Mouse (Mus musculus): ENCODE measurements around the gene Olfr843.

The Olfr843 gene

DNA sequence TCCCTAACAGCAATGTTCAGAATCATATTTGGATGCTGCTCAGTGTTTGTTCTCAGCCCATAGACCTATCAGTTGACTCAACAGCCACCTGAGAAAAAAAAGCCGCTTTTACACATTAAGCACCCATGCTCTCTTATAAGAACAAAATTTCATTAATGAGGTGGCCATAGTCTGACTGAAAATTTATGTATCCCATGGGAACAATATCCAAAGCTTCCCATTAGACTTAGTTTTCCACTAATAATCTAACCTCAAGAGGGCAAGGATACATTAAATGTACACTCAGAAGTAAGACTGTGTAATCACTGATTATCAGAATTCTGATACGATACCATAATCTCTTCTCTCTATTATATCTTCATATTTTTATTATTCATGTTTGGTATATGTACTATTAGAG is at the start of gene Olfr843:
Gene Olfr843, minus strand, starts transcription at position 101 of the 400 bp plus-strand sequence.
- DNase-seq (ENCODE audit: low spot score in 2 of 2), result no peak
